Mouse (Mus musculus) liver, adult 2 months (tissue): ENCODE results near the gene Cycs.

Experiments
- CTCF ChIP-seq: fragments of 200-500 bp; IDR thresholded peaks from 2 replicates; pipeline ENCODE4 v1.5.1; 2011; ENCODE audit warnings: low read depth, low read length, control low read depth
- POLR2A ChIP-seq: fragments of 200-500 bp; IDR thresholded peaks from 2 replicates; pipeline ENCODE4 v1.6.1; 2011; ENCODE audit warnings: low read length, control low read depth; ENCODE audit not compliant: insufficient read depth; ENCODE audit errors: extremely low read depth

DNA sequence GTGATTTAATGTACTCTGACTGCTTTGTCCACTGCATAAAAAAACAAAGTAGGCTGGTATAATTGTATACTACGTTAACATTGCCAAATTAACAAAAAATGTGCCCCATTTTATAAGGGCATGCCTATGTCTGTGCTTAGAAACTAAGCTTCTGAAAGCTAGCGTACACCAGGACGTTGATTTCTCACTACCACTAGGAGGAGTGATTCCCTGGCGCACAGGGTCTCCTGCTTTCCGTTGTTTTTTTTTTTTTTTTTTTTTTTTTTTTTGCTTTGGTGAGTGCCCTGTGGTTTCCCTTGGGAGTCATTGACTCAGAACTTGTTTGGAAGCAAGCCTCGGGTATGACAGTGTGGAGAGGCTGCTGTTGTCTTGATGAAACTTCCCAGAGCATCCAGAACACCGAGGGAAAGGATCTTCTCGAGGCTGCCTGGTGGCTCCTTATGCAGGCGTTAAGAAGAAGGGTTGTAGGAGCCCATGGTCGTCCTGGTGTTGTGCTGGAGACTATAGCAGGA is 27.1 kb upstream of the Cycs start:
- TF ChIP-seq CTCF = no peak
- no peak for TF ChIP-seq POLR2A
